Mouse (Mus musculus) neutrophil, adult 5-6 weeks (primary cell): ENCODE results near the gene Tshz3. TPM values are rescaled to one million over a fixed set of nuclear protein-coding genes. Genes with fewer than 3 reads are reported as not detected.

Source experiments
- ATAC-seq: fragments of 151-379, 151-347 bp; 2 replicates; pipeline ENCODE4 v1.8.0; 2017; ENCODE audit warnings: mild to moderate bottlenecking, moderate TSS enrichment; ENCODE audit not compliant: insufficient number of reproducible peaks, poor library complexity, low FRiP score, severe bottlenecking; ENCODE audit errors: extremely low read depth
- total RNA-seq: library from RNA; stranded (forward); fragments of 200-1000 nt; gene quantifications from 2 replicates; pipeline ENCODE4 v1.2.3, GENCODE M21; 2017

The Tshz3 gene
- total RNA-seq, 1 experiment from 2014 or later = 4.1 TPM

- no peak for ATAC-seq
These were observed 69.7 kb downstream of the Tshz3 start for GRCm38 (mm10) chr7:36767501-36768092.

DNA sequence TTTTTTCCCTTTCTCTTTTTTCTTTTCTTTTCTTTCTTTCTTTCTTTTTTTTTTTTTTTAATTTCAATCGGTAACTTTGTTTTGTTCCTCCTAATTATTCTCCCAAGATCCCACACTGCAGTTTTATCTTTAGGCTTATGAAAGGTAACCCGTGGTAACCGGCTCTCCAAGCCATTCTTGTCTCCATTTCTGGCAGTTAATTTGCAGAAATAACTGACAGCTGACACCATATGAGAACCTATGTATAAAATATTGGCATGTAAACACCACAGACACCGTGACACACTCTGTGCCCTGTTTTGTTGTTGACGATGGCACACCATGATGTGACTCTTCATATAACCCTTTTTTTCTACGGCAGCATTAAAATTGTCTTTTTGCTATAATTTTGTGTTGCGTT lies 75.2 kb downstream of the Tshz3 start:
- no peak for ATAC-seq

DNA sequence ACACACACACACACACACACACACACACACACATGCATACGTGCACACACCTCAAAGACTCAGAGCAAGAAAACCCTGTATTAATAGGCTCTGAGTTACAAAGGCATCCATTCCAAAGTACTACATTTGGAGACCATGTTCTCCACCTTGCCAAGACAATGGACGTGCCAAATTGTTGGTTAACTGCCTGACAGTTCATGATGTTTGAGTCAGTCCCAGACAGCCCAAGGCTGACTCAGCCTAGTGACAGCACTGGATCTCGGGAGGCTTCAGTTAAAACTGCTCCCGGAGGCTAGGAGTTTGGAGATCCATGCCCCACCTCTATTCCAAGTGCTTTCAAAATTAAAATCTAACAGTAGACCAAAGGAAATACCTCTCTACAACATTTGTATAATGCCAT lies 79.0 kb downstream of the Tshz3 start:
- ATAC-seq = no peak

GRCm38 (mm10) chr7:36778456-36778855 lies 80.5 kb downstream of the Tshz3 start:
- ATAC-seq = no peak

GRCm38 (mm10) chr7:36784243-36784773 lies 86.4 kb downstream of the Tshz3 start:
- ATAC-seq = no peak

DNA sequence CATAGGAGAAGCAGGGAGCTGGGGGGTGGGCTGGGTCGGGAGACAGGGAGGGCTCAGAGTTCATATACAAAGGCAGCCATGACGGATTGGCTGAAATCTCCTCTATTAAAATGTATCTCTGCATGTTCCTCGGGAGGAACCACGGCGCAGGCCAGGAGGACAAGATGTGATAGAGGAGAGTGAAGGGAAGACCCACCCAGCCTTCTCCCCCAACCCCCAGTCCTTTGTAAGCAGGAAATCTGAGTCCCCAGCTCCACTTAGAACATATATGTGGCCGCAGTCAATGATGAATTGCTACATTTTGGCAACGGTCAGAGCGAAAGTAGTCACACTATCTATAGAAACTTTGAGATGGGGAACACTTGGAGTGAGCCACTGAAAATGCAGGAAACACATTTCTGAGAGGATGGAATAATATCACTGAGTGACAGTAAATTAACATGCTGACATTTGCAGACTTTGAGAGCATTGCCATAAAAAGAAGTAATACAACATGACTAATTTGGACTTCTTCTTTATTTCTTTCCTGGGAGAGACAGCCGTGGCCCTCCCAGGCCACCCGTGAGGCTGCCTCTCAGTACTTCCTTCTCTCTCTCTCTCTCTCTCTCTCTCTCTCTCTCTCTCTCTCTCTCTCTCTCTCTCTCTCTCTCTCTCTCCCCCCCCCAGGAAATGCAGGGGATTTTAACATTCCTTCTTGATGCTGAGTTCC lies 88.9 kb downstream of the Tshz3 start:
- no peak for ATAC-seq

- no peak for ATAC-seq
These were observed 98.7 kb downstream of the Tshz3 start for GRCm38 (mm10) chr7:36796392-36797187.
